ENCODE assay signal across 25 mouse cellular contexts in genomic region chr2:154763226-154763625, GRCm38 (mm10). TPM values are rescaled to one million over a fixed set of nuclear protein-coding genes. Genes with fewer than 3 reads are reported as not detected.
DNase-seq lines count a peak whose midpoint lies in the region; ATAC-seq lines count a peak whose summit lies in the region.
"Had no signal": no experiment of that assay in that cellular context is flagged by ENCODE, and none has a peak within 500 bp of the region (broad histone marks: within the 10 kb centered on the region; RNA-seq: fewer than 3 reads in every experiment).

No protein-coding gene starts in this region.

- DNase-seq in kidney, postnatal 25 days = no peak
- DNase-seq in c-Kit-positive CD71-positive TER-119-positive erythroid progenitor cells, embryonic 14.5 days (ENCODE audit: low spot score) = peak; percentile 32
- peak; percentile 78 for DNase-seq in liver
- no peak for DNase-seq in urinary bladder, postnatal 25 days (ENCODE audit: low spot score)
- DNase-seq in thymus, postnatal 4 days = no peak
- DNase-seq: adrenal gland, postnatal 36 days; cerebellum, adult 9-11 months; gastrocnemius, postnatal 36 days; kidney, postnatal 14 days; lung, postnatal 10 days had no signal

- 0 out of 2 replicates have a peak, but pooled peaks cover 4% of the 10 kb centered on the region for H3K4me1 ChIP-seq in kidney, embryonic 14.5 days (ENCODE audit: control insufficient read depth, insufficient read depth, low read length)
- H3K4me1 ChIP-seq: forebrain, embryonic 15.5 days; neural tube, embryonic 12.5 days had no signal

- H3K4me2 ChIP-seq in kidney, embryonic 14.5 days (replicated peaks; ENCODE audit: low read depth, low read length) = no peak overlapping the region
- H3K4me2 ChIP-seq: forebrain, embryonic 15.5 days; heart, embryonic 12.5 days; neural tube, embryonic 12.5 days had no signal

- H3K4me3 ChIP-seq in kidney, embryonic 14.5 days (ENCODE audit: low read length) = no peak overlapping the region
- H3K4me3 ChIP-seq: erythroblast, embryonic 14.5 days; forebrain, embryonic 15.5 days; heart, embryonic 12.5 days; megakaryocyte, embryonic 14.5 days; neural tube, embryonic 12.5 days had no signal

- WGBS in kidney, embryonic 14.5 days = 68% methylated on average over 3 of the region's 3 CpGs

- no peaks in the 10 kb centered on the region for H3K36me3 ChIP-seq in kidney, embryonic 14.5 days (ENCODE audit: control insufficient read depth, insufficient read depth, low read length)
- H3K36me3 ChIP-seq: forebrain, embryonic 15.5 days; heart, embryonic 12.5 days; neural tube, embryonic 12.5 days had no signal

- H3K27me3 ChIP-seq in kidney, embryonic 14.5 days (ENCODE audit: control insufficient read depth, insufficient read depth, low read length) = no peaks in the 10 kb centered on the region
- H3K27me3 ChIP-seq: forebrain, embryonic 15.5 days; heart, embryonic 12.5 days; neural tube, embryonic 12.5 days had no signal

- H3K9me3 ChIP-seq in kidney, embryonic 14.5 days (ENCODE audit: control insufficient read depth, low read length) = no peaks in the 10 kb centered on the region
- H3K9me3 ChIP-seq: forebrain, embryonic 15.5 days; heart, embryonic 12.5 days; megakaryocyte, embryonic 14.5 days; neural tube, embryonic 12.5 days had no signal

- no peak overlapping the region for H3K9ac ChIP-seq in kidney, embryonic 14.5 days (ENCODE audit: low read depth, low read length)
- H3K9ac ChIP-seq: forebrain, embryonic 15.5 days; heart, embryonic 12.5 days; neural tube, embryonic 12.5 days had no signal

- 0 out of 2 replicates have a peak, but pooled peaks have one; percentile 9 for ATAC-seq in kidney, embryonic 14.5 days (ENCODE audit: low FRiP score, low TSS enrichment)
- peak; percentile 41; the same call in 1 of the 2 replicates for ATAC-seq in megakaryocyte progenitor cell, adult 5-6 weeks (replicated peaks; ENCODE audit: poor library complexity)
- ATAC-seq: forebrain, embryonic 15.5 days had no signal

- no peak overlapping the region for H3K27ac ChIP-seq in kidney, embryonic 14.5 days (ENCODE audit: low read depth, low read length)
- H3K27ac ChIP-seq: forebrain, embryonic 15.5 days; neural tube, embryonic 12.5 days had no signal

RNA-seq across cellular contexts. Expression of gene Gm14214, which starts 6.6 kb away (rescaled TPM):
- polyA plus RNA-seq in kidney, embryonic 14.5 days (2014; fragmentation: Nextera tagmentation; extraction: Ambion mirVana) = not detected in 2 replicates
- not detected in 2 replicates for total RNA-seq in megakaryocyte progenitor cell, adult 5-6 weeks (2015)
- not detected in 2 replicates for total RNA-seq in megakaryocyte progenitor cell, adult 5-6 weeks (2017)
- total RNA-seq: adrenal gland, postnatal 36 days; ES-E14; gastrocnemius, postnatal 36 days; layer of hippocampus, postnatal 14 days; left cerebral cortex, postnatal 10 days had no signal
- polyA plus RNA-seq: erythroblast, embryonic 14.5 days; forebrain, embryonic 15.5 days; heart, embryonic 12.5 days; hindbrain, embryonic 11.5 days; intestine, embryonic 14.5 days; limb, embryonic 14.5 days; neural tube, embryonic 12.5 days; testis, adult 2 months; urinary bladder, adult 2 months had no signal

RNA-seq across cellular contexts. Expression of gene Raly, which starts 27.7 kb away (rescaled TPM):
- polyA plus RNA-seq in kidney, embryonic 14.5 days (2014; fragmentation: Nextera tagmentation; extraction: Ambion mirVana) = 68.8 and 310 TPM in 2 replicates
- 95.3 and 110 TPM in 2 replicates for total RNA-seq in megakaryocyte progenitor cell, adult 5-6 weeks (2015)
- total RNA-seq in megakaryocyte progenitor cell, adult 5-6 weeks (2017) = 163 and 183 TPM in 2 replicates

RNA-seq across cellular contexts. Expression of gene a, which starts 28.0 kb away (rescaled TPM):
- polyA plus RNA-seq in kidney, embryonic 14.5 days (2014; fragmentation: Nextera tagmentation; extraction: Ambion mirVana) = not detected in 2 replicates
- total RNA-seq in megakaryocyte progenitor cell, adult 5-6 weeks (2015) = 0.34 TPM in 1 of 2 replicates, not detected in the other
- not detected in 2 replicates for total RNA-seq in megakaryocyte progenitor cell, adult 5-6 weeks (2017)
- total RNA-seq: adrenal gland, postnatal 36 days; gastrocnemius, postnatal 36 days had no signal
- polyA plus RNA-seq: erythroblast, embryonic 14.5 days; heart, embryonic 12.5 days; neural tube, embryonic 12.5 days; urinary bladder, adult 2 months had no signal

Comparison
In these comparisons a context has a peak if more than half of its experiments do, and no peak if none do; other contexts are left out.
1. DNase-seq: peak in c-Kit-positive CD71-positive TER-119-positive erythroid progenitor cells, embryonic 14.5 days (single experiment) and liver (single experiment); none in kidney, postnatal 25 days (0 of 2), urinary bladder, postnatal 25 days (single experiment) and thymus, postnatal 4 days (single experiment).